Mouse (Mus musculus) liver, embryonic 14.5 days (tissue): ENCODE results near the gene Sun1.

ENCODE experiments used
- CTCF ChIP-seq: IDR thresholded peaks from 2 replicates; pipeline ENCODE4 v1.5.1; 2016; ENCODE audit warnings: antibody characterized with exemption, low read depth, control low read depth
- EP300 ChIP-seq: IDR thresholded peaks from 2 replicates; pipeline ENCODE4 v1.6.1; 2016; ENCODE audit warnings: antibody characterized with exemption, low read depth

DNA sequence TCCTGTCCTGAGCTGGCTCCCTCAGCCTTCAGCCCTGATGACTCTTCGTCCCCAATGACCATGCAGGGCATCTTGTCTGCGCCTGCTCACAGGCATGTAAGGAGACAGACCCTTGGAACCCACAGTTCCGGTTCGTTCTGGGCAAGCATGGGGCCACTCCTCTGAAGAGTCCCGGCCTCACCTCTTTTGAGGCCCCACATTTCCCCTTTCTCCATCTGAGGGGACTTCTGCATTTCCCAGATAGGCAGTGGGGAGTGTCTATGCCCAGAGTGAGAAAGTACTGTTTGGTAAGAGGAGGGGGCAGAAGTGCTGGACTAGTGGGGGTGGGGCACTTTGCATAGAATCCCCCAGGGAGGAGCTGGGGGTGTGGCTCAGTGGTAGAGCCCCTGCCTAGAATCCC lies 86.7 kb downstream of the Sun1 start:
- TF ChIP-seq CTCF (no peak), EP300 (no peak)
